Mouse (Mus musculus): ENCODE results near the gene Npas1.

DNA sequence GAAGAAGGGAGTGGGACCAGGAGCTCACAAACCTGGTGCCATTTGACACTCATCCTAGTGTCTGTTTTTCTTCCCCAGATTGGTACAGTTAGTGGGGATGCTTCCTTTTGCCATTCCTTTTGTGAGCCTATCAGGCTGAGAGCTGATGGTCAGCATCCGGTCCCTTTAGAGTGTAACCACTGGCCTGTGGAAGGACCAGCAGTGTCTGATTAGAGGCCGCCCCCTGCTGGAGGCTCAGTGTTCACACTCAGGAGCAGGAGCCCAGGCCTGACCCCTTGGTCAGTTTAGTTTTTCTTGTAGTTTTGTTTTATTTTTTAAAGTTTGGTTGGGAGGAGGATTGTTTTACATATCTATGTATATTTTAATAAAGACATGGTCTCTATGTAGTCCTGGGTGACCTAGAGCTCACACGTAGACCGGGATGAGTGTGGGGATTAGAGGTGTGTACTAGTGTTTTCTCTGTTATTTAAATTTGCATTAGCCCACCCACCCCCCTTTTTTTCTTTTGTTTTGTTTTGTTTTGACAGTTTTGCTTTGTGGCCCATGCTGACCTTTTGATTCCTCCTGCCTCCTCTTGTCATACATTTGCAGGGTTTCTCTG is 51.3 kb downstream of the Npas1 start:
- no peak for TF ChIP-seq POLR2A (IDR thresholded peaks at IDR 0.05; ENCODE audit: borderline replicate concordance, extremely low read depth, insufficient read depth, insufficient read length, poor library complexity, severe bottlenecking)
- TF ChIP-seq CTCF (IDR thresholded peaks at IDR 0.05; ENCODE audit: borderline replicate concordance, extremely low read depth, insufficient read depth, insufficient read length) = peak; percentile 75

Measured in brain, embryonic 14.5 days (tissue).